Mouse (Mus musculus) CH12.LX (cell line): ENCODE measurements around the gene Mbd5. TPM values are rescaled to one million over a fixed set of nuclear protein-coding genes. Genes with fewer than 3 reads are reported as not detected.
A peak's percentile ranks its signal among the peaks of the same experiment; 100 is the strongest.

Source experiments
- DNase-seq: peaks from one replicate; pipeline ENCODE4 v3.0.0-alpha.2; 2013; ENCODE audit errors: extremely low read depth
- H3K27ac ChIP-seq: 2 replicates; pipeline ENCODE4 v1.5.1; 2012; ENCODE audit warnings: low read depth, mild to moderate bottlenecking, control low read depth, moderate library complexity; ENCODE audit not compliant: insufficient read depth
- H3K27me3 ChIP-seq: replicated peaks from 2 replicates; pipeline ENCODE3; 2012; ENCODE audit warnings: inconsistent platforms
- H3K36me3 ChIP-seq, 2 experiments: replicated peaks in 1 of 2; 2 replicates each; pipeline versions ENCODE3 to v1.6.1; 2012; ENCODE audit warnings: inconsistent platforms in 1 of 2, low read length in 1 of 2, mild to moderate bottlenecking in 1 of 2, mixed read lengths in 1 of 2, moderate library complexity in 1 of 2; ENCODE audit not compliant: control insufficient read depth in 1 of 2, insufficient read depth in 1 of 2
- H3K4me1 ChIP-seq, 2 experiments: 2 replicates each; pipeline ENCODE4 v1.6.1; 2012; ENCODE audit warnings: inconsistent platforms in 1 of 2, moderate library complexity in 1 of 2; ENCODE audit not compliant: insufficient read depth in 2 of 2, control insufficient read depth in 1 of 2
- H3K4me2 ChIP-seq: 2 replicates; pipeline ENCODE4 v1.6.1; 2012; ENCODE audit warnings: low read depth, mild to moderate bottlenecking, control low read depth; ENCODE audit not compliant: poor library complexity, insufficient read depth, severe bottlenecking
- H3K4me3 ChIP-seq, 3 experiments: fragments of 150-350 bp in 1 of 3; sonication (generic) in 1 of 3; replicated peaks in 1 of 3; 2 replicates each; pipeline versions ENCODE3 to v1.5.1; 2011 to 2012; ENCODE audit warnings: low read depth in 2 of 3, low read length in 2 of 3, mild to moderate bottlenecking in 2 of 3, moderate library complexity in 2 of 3, control low read depth in 1 of 3, improper control_type of control experiment in 1 of 3, inconsistent platforms in 1 of 3, mixed read lengths in 1 of 3; ENCODE audit not compliant: poor library complexity in 1 of 3
- H3K79me2 ChIP-seq: replicated peaks from 2 replicates; pipeline ENCODE4 v1.6.1; 2012; ENCODE audit warnings: mild to moderate bottlenecking, moderate library complexity; ENCODE audit not compliant: control insufficient read depth, poor library complexity, insufficient read depth, severe bottlenecking; ENCODE audit errors: extremely low read depth
- H3K9ac ChIP-seq: 2 replicates; pipeline ENCODE4 v1.6.1; 2012; ENCODE audit warnings: low read depth, mild to moderate bottlenecking, control low read depth, moderate library complexity; ENCODE audit not compliant: insufficient read depth
- H3K9me3 ChIP-seq: replicated peaks from 2 replicates; pipeline ENCODE3; 2012; ENCODE audit warnings: low read length, inconsistent platforms, mixed read lengths
- BHLHE40 ChIP-seq: IDR thresholded peaks from 2 replicates; pipeline ENCODE4 v1.6.1; 2011; ENCODE audit warnings: mild to moderate bottlenecking, low read depth, low read length, improper control_type of control experiment
- CHD1 ChIP-seq: IDR thresholded peaks from 2 replicates; pipeline ENCODE4 v1.6.1; 2012; ENCODE audit warnings: low read depth, low read length, improper control_type of control experiment, inconsistent platforms
- ELF1 ChIP-seq: IDR thresholded peaks from 2 replicates; pipeline ENCODE4 v1.6.1; 2014; ENCODE audit warnings: low read depth, mild to moderate bottlenecking, inconsistent platforms, low read length, improper control_type of control experiment
- EP300 ChIP-seq: IDR thresholded peaks from 2 replicates; pipeline ENCODE4 v1.6.1; 2011; ENCODE audit warnings: low read length, improper control_type of control experiment
- ETS1 ChIP-seq: conservative IDR thresholded peaks from 2 replicates; pipeline ENCODE4 v1.6.1; 2012; ENCODE audit warnings: low read depth, mild to moderate bottlenecking, inconsistent platforms, low read length, improper control_type of control experiment, moderate library complexity
- IRF4 ChIP-seq: IDR thresholded peaks from 2 replicates; pipeline ENCODE4 v1.6.1; 2014; ENCODE audit warnings: low read depth, mild to moderate bottlenecking, inconsistent platforms, low read length, improper control_type of control experiment
- JUN ChIP-seq: IDR thresholded peaks from 2 replicates; pipeline ENCODE4 v1.6.1; 2011; ENCODE audit warnings: low read depth, mild to moderate bottlenecking, low read length, improper control_type of control experiment, moderate library complexity; ENCODE audit not compliant: insufficient read depth
- JUND ChIP-seq: conservative IDR thresholded peaks from 2 replicates; pipeline ENCODE4 v1.6.1; 2011; ENCODE audit warnings: low read depth, low read length, improper control_type of control experiment
- KAT2A ChIP-seq: IDR thresholded peaks from 2 replicates; pipeline ENCODE4 v1.6.1; 2012; ENCODE audit warnings: low read length, improper control_type of control experiment, inconsistent platforms; ENCODE audit not compliant: insufficient replicate concordance
- MAFK ChIP-seq: IDR thresholded peaks from 2 replicates; pipeline ENCODE4 v1.6.1; 2011; ENCODE audit warnings: low read length, improper control_type of control experiment; ENCODE audit not compliant: insufficient replicate concordance
- MAZ ChIP-seq: IDR thresholded peaks from 2 replicates; pipeline ENCODE4 v1.6.1; 2012; ENCODE audit warnings: low read depth, mild to moderate bottlenecking, inconsistent platforms, low read length, improper control_type of control experiment, moderate library complexity
- MEF2A ChIP-seq: IDR thresholded peaks from 2 replicates; pipeline ENCODE4 v1.6.1; 2014; ENCODE audit warnings: low read depth, mild to moderate bottlenecking, inconsistent platforms, low read length, improper control_type of control experiment, borderline replicate concordance
- MXI1 ChIP-seq: IDR thresholded peaks from 2 replicates; pipeline ENCODE4 v1.6.1; 2011; ENCODE audit warnings: mild to moderate bottlenecking, low read depth, low read length, improper control_type of control experiment
- MYC ChIP-seq: IDR thresholded peaks from 2 replicates; pipeline ENCODE4 v1.6.1; 2011; ENCODE audit warnings: low read depth, mild to moderate bottlenecking, improper control_type of control experiment, low read length
- PAX5 ChIP-seq: IDR thresholded peaks from 2 replicates; pipeline ENCODE4 v1.6.1; 2012; ENCODE audit warnings: low read length, inconsistent platforms, mixed read lengths
- POLR2A ChIP-seq: IDR thresholded peaks from 2 replicates; pipeline ENCODE4 v1.6.1; 2011; ENCODE audit warnings: low read depth, mild to moderate bottlenecking, improper control_type of control experiment, low read length
- SIN3A ChIP-seq: IDR thresholded peaks from 2 replicates; pipeline ENCODE4 v1.6.1; 2012; ENCODE audit warnings: low read length, improper control_type of control experiment, inconsistent platforms
- SMC3 ChIP-seq: IDR thresholded peaks from 2 replicates; pipeline ENCODE4 v1.6.1; 2011; ENCODE audit warnings: low read depth, low read length, improper control_type of control experiment
- TCF12 ChIP-seq: IDR thresholded peaks from 2 replicates; pipeline ENCODE4 v1.6.1; 2014; ENCODE audit warnings: low read depth, mild to moderate bottlenecking, inconsistent platforms, low read length, improper control_type of control experiment
- UBTF ChIP-seq: IDR thresholded peaks from 2 replicates; pipeline ENCODE4 v1.6.1; 2012; ENCODE audit warnings: low read depth, mild to moderate bottlenecking, inconsistent platforms, low read length, improper control_type of control experiment, moderate library complexity
- USF1 ChIP-seq: IDR thresholded peaks from 2 replicates; pipeline ENCODE4 v1.6.1; 2014; ENCODE audit warnings: low read depth, mild to moderate bottlenecking, inconsistent platforms, low read length, improper control_type of control experiment
- USF2 ChIP-seq: conservative IDR thresholded peaks from 2 replicates; pipeline ENCODE4 v1.6.1; 2011; ENCODE audit warnings: low read depth, low read length, improper control_type of control experiment
- ZNF384 ChIP-seq: IDR thresholded peaks from 2 replicates; pipeline ENCODE4 v1.6.1; 2012; ENCODE audit warnings: low read depth, low read length, improper control_type of control experiment, inconsistent platforms
- dilution Hi-C: fragments of 300-500 bp; cut with MboI; formaldehyde crosslinking; loops from 2 replicates; pipeline ENCODE4 v1.14.3; 2020; ENCODE audit warnings: low sequenced_read_pairs; ENCODE audit not compliant: extremely low pct_unique_long_range_greater_than_20kb, extremely low pct_ligation_motif_present
- in situ Hi-C: fragments of 300-500 bp; cut with MboI; formaldehyde crosslinking; loops from 3 replicates; pipeline ENCODE4 v1.14.3; 2019; ENCODE audit warnings: low sequenced_read_pairs, low pct_ligation_motif_present, low pct_unique_long_range_greater_than_20kb, mixed read lengths
- polyA plus RNA-seq: library from polyadenylated mRNA; unstranded; fragments of >175 nt; gene quantifications from 2 replicates; pipeline ENCODE4 v1.2.1, GENCODE M21; 2012; ENCODE audit warnings: low read depth; ENCODE audit not compliant: insufficient read length
- total RNA-seq, 2 experiments: library from RNA; depleted of rRNA; stranded (reverse); fragments of 300-350 nt in 1 of 2; fragments of >200 nt in 1 of 2; gene quantifications; 2 replicates each; pipeline ENCODE4 v1.2.3; 2012 to 2014

Gene Mbd5
- total and polyA plus RNA-seq, 3 experiments = 2.8 to 6.3 (median 5.8) TPM

DNA sequence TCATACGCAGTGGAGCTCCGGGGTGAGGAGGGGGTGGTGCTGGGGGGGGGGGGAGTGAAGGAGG, 776 bp downstream of the Mbd5 start, which contains the start of gene Orc4:
Orc4 (minus strand) TSS at position 26 of the 64 bp plus-strand sequence.
- H3K4me3 ChIP-seq = peak within 1 kb of the TSS; percentile 67 to 96 (median 71)
- H3K9ac ChIP-seq = peak within 1 kb of the TSS; percentile 87
- in situ Hi-C loops = no loop called here
- no peak for TF ChIP-seq USF1
- TF ChIP-seq MYC = no peak
- H3K27ac ChIP-seq = peak within 1 kb of the TSS; percentile 93
- no peaks in the 10 kb centered on the region for H3K9me3 ChIP-seq
- peak within 1 kb of the TSS; percentile 10 for H3K4me2 ChIP-seq
- H3K27me3 ChIP-seq = no peaks in the 10 kb centered on the region
- no peaks in the 10 kb centered on the region for H3K36me3 ChIP-seq
- H3K4me1 ChIP-seq = peaks cover 0 to 15% of the 10 kb centered on the region in 2 experiments; a peak in 1 of 4 replicates
- no peak for DNase-seq
- dilution Hi-C loops = no loop called here
- peaks cover 41% of the 10 kb centered on the region for H3K79me2 ChIP-seq

DNA sequence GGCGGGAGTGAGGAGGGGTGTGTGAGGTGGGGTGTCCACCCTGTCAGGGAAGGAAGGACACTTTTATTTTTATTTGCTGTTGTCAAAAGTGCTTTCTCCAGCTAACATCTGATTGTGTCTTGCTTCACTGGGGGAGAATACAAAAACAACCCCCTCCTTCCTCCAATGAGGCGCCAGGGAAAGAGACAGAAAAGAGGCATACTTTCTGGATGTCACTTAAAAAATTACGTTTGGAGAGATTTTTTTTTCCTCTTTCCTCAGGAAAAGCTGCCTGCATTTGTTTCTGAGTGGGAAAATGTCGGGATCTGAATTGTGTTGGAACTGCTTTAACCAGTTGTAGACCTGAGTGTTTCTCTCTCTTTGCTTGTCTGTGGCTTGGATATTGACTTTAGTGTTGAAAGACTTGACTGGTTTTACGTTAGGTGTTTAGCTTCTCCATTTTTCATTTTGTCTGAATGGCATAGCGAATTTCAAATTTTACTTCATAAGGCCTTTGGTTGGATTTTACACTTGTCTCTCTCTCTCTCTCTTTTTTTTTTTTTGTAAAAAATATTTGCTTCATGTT, 1.1 kb downstream of the Mbd5 start:
- dilution Hi-C loops (no loop called here), in situ Hi-C loops (no loop called here)
- Histone ChIP-seq H3K79me2 (peaks cover 39% of the 10 kb centered on the region), H3K27me3 (no peaks in the 10 kb centered on the region), H3K9me3 (no peaks in the 10 kb centered on the region), H3K4me2 (peak overlapping the region; percentile 10), H3K27ac (no peak overlapping the region), H3K4me3 (peak overlapping the region; percentile 65 to 96 (median 67)), H3K4me1 (peaks cover 0 to 14% of the 10 kb centered on the region in 2 experiments; a peak in 1 of 4 replicates), H3K36me3 (no peaks in the 10 kb centered on the region), H3K9ac (peak overlapping the region; percentile 87)
- DNase-seq = peak; percentile 21
- TF ChIP-seq MAZ = no peak
- TF ChIP-seq SIN3A = peak; percentile 55; the same call in 1 of the 2 replicates
- TF ChIP-seq TCF12 = no peak
- no peak for TF ChIP-seq JUN
- TF ChIP-seq USF1 = no peak
- no peak for TF ChIP-seq KAT2A
- TF ChIP-seq EP300 = no peak
- no peak for TF ChIP-seq MAFK
- peak; percentile 10; the same call in 1 of the 2 replicates for TF ChIP-seq ZNF384
- no peak for TF ChIP-seq POLR2A
- TF ChIP-seq MXI1 = no peak
- TF ChIP-seq JUND = no peak

DNA sequence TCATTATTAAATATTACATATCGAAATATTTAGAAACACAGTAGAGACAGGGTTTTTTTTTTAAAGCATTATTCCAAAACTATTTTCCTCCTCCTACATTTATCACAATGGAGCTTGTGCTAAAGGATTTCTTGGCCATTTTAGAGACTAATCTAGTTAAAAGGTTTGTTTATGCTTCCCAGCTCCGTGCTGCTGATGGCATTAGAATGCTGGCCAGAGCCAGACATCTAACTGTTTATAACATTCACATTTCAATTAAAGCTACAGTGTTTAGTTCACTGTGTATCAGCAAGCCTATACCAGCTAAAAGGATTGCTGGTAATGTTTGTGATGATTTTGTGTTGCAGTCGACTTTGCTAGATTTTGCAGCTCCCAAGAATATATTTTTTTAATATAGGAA, 7.3 kb downstream of the Mbd5 start:
- Histone ChIP-seq H3K27ac (no peak overlapping the region), H3K36me3 (no peaks in the 10 kb centered on the region), H3K4me1 (peaks cover 0 to 7% of the 10 kb centered on the region in 2 experiments; a peak in 1 of 4 replicates), H3K9me3 (no peaks in the 10 kb centered on the region), H3K9ac (no peak overlapping the region), H3K4me3 (no peak overlapping the region), H3K27me3 (no peaks in the 10 kb centered on the region), H3K4me2 (no peak overlapping the region), H3K79me2 (peaks cover 13% of the 10 kb centered on the region; the same call in 1 of the 2 replicates)
- dilution Hi-C loops = no loop called here
- TF ChIP-seq USF2 (no peak), PAX5 (no peak), KAT2A (no peak), MAZ (no peak), ELF1 (no peak), CHD1 (no peak), BHLHE40 (no peak), ETS1 (no peak), USF1 (no peak), MEF2A (no peak), MYC (no peak), MXI1 (no peak), MAFK (no peak), ZNF384 (no peak), UBTF (no peak), SMC3 (no peak), IRF4 (no peak)
- no peak for DNase-seq
- in situ Hi-C loops = no loop called here
